Mouse (Mus musculus) frontal cortex, adult 2 months (tissue): ENCODE data around the gene Ano6. TPM values are rescaled to one million over a fixed set of nuclear protein-coding genes. Genes with fewer than 3 reads are reported as not detected.

ENCODE experiments used
- DNase-seq, 2 experiments: peaks; one replicate each; pipeline ENCODE4 v3.0.0; 2022; ENCODE audit warnings: low spot score in 1 of 2; ENCODE audit errors: extremely low spot score in 1 of 2
- polyA plus RNA-seq: library from polyadenylated mRNA; depleted of rRNA; stranded (reverse); fragments of >200 nt; gene quantifications from 2 replicates; pipeline ENCODE4 v1.2.3, GENCODE M21; 2012

The Ano6 gene
- polyA plus RNA-seq, 1 experiment, result 27.7 TPM

DNA sequence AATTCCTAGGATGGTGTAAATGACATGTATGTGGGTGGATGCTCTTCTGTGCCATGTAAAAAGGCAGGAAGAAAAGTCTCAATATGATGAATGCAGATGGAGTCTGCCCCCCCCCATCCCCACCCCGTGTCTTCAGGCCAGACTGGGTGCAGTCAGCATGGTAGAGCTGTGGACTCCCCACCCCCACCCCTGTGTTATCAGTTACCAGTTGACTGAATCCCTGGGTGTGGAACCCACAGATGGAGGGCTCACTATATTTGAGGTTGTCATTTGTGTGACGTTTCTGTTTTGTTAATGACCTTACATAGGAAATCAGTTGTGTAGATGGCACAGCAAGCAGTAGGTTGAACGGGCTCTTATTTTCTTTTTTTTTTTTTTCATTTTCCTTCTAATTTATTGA, 126.7 kb downstream of the Ano6 start:
- DNase-seq, result no peak

DNA sequence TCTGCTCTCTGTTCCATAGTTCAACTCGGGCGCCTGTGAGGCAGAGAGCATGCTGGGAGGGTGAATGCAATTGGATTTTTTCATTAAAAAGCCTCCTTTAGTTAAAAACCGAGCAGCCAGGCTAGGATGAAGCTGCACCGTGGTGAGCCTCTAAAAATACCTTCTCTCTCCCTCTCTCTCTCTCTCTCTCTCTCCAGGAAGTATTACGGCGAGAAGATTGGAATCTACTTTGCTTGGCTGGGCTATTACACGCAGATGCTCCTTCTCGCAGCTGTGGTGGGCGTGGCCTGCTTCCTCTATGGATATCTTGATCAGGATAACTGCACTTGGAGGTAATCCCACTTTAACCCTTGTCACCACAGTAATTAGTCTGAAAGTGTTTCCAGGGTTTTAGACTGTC, 129.4 kb downstream of the Ano6 start:
- DNase-seq, result peak in 1 of 2 experiments; percentile 47

DNA sequence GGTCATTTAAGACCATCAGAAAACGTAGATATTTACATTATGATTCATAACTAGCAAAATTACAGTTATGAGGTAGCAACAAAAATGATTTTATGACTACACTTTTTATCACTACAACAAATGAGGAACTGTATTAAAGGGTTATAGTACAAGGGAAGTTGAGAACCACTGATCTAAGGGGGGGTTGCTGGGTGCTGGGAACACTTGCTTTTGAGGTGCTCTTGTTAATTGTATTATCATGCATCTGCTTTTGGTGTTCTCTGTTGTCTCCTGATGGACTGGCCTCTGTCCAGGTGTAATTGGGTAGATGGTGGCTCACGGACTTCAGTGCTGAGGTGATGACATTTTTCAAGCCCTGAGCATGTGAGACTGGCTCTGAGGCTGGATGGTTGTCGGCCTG, 130.4 kb downstream of the Ano6 start:
- DNase-seq, result no peak

DNA sequence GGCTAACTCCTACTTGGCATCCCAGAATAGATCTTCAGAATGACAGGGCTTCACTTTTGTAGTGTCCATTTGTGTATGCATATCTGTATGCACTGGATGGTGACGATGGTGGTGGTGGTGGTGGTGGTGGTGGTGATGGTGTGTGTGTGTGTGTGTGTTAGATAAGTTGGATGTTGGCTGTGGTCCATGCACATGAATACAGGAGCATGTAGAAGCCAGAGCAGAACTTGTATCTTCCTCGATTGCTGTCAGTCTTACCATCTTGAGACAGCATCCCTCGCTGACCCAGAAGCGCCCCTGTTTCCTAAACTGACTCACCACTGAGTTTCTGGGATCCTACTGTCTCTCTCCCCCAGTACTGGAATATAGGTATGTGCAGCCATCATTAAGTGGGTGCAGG, 131.0 kb downstream of the Ano6 start:
- DNase-seq, result no peak

DNA sequence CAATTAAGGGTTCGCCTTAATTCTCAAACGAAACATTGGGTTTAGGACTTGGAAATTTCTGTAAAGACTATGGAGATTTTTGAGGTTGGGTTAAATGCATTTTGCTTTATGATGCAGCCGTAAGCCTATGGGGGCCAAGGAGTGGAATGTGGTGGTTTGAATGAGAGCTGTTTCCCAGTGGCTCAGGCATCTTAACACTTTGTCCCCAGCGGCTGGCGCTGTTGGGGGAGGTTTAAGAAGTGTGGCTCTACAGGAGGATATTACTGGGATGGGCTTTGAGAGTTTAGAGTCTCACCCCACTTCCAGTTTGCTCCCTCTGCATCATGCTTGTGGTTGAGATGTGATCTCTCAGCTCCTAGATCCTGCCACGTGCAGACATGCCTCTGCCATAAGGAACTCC, 131.9 kb downstream of the Ano6 start:
- no peak for DNase-seq

DNA sequence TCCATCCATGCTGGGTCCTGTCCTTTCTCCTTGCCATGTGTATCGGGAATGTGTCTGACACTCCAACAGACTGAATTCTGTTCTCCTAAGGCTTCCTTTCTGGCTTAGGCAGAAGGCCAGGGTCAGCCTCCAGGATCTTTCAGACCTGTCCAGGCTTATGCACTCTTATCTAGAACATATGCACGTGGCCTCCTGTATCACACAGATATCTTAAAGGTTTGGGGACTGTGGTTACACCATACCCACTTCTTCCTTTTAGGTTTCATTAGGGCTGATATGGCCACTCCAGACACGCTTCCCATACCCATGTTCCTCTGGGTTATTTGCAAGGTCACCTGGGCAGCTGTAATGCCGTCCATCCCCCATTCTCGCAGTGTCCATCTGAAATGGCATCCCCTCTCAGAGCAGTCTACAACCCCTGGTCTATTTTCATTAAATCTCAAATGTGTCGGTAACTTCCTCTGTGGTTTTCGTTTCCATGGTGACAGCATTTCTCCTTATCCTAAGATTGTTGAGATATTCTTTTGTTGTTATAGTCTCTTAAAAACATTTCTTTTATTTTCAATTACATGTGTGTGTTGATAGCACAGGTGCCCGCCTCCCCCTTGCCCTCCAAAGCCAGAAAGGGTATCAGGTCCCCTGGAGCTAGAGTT, 134.8 kb downstream of the Ano6 start:
- DNase-seq, result no peak

- DNase-seq, result no peak
Observed at GRCm38 (mm10) chr15:95929087-95929486, 138.4 kb downstream of the Ano6 start.

- peak; percentile 58 to 77 for DNase-seq
Observed at GRCm38 (mm10) chr15:95931013-95931775, 140.6 kb downstream of the Ano6 start.

DNA sequence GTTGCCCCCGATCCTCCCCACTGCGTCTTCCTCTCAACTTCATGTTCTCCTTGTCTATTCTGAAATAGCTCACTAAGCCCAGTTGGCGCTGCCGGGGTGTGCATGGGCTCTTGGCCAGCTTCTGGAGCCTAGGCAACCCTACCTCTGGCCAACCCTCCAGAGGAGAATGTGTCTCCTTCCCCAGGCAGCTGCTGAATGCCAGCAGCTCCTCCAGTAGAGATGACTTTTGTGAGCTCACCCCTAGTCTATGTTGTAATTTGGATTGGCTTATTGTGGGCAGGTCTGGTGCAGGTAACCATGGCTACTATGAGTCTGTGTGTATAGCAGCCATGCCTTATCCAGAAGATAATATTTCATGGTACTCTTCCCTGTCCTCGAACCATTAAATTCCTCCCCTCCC, 141.7 kb downstream of the Ano6 start:
- peak; percentile 69 to 77 for DNase-seq

DNA sequence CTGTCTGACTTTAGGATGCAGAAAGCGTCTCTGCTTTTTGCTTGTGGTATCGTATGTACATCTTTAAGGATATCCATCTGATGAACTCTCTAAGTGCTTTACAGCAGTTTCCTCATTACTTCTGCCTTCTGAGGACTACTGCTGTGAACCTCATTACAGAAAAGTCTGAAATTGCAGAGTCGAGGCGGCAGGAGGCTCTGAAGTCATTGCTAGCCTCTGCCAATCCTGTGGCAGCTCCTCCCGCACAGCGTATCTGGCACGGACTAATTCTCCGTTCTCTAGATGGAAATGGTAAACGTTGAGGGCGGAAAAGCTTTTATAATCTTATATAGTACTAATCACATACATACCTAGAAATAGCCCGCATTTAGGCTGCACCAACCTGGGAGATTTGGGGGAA, 144.5 kb downstream of the Ano6 start:
- peak; percentile 14 to 70 for DNase-seq

- DNase-seq, result no peak
Observed at GRCm38 (mm10) chr15:95943470-95943869, 152.8 kb downstream of the Ano6 start.

DNA sequence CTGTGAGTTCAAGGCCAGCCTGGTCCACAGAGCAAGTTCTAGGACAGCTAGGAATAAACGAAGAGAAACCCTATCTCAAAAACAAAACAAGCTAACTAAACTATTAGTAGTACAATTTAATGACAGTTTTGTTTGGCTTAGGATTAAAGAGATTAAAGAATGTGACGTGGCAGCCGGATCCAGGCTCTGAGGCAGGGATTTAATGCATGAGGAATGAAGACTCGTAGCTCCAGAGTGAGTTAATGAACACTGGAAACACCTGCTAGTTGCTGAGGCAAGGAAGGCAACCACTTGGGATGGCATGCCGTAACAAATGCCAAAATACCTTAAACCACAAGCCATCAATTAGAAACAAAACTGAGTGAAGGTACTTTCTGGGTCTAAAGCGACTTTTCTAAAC, 153.7 kb downstream of the Ano6 start:
- no peak for DNase-seq

GRCm38 (mm10) chr15:95945951-95946708, 155.5 kb downstream of the Ano6 start:
- no peak for DNase-seq

- DNase-seq, result no peak
Observed at GRCm38 (mm10) chr15:95948411-95948810, 157.8 kb downstream of the Ano6 start.

DNA sequence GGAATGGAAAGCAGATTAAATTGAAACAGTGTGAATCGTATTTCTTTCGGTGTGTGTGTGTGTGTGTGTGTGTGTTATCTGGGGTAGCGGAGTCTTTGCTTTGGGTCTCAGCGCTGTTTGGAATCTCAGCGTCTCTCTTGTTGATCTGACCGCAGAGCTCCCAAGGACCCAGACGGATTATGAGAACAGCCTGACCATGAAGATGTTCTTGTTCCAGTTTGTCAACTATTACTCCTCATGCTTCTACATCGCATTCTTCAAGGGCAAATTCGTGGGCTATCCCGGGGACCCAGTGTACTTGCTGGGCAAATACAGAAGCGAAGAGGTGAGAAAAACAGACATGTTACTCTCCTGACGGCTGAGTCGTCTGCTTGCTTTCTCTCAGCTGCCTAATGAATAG, 158.7 kb downstream of the Ano6 start:
- DNase-seq, result no peak

DNA sequence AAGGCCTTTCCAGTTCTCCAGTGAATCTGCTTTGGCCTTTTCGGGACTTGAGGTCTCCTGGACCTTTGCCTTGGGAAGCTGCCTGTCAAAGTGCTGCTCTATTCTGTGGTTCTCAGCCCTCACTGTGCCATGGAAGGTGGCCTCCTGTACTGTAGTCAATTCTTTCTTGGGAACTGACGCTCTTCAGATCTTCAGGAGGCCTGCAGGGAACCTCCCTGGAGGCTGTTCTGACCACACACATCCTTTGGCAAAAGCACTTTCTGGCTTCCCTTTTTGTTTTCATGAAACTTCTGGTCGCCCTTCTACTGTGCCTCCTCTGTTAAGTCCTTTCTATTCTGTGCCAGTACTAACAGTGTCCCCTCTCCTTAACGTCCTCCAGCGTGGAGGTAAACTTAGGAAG, 160.9 kb downstream of the Ano6 start:
- no peak for DNase-seq

GRCm38 (mm10) chr15:95956692-95957091, 166.0 kb downstream of the Ano6 start:
- DNase-seq, result no peak

- DNase-seq, result no peak
Observed at GRCm38 (mm10) chr15:95962411-95963123, 171.9 kb downstream of the Ano6 start.

- no peak for DNase-seq
Observed at GRCm38 (mm10) chr15:95963124-95963482, 172.5 kb downstream of the Ano6 start.

GRCm38 (mm10) chr15:95963533-95964250, 173.0 kb downstream of the Ano6 start:
- no peak for DNase-seq

DNA sequence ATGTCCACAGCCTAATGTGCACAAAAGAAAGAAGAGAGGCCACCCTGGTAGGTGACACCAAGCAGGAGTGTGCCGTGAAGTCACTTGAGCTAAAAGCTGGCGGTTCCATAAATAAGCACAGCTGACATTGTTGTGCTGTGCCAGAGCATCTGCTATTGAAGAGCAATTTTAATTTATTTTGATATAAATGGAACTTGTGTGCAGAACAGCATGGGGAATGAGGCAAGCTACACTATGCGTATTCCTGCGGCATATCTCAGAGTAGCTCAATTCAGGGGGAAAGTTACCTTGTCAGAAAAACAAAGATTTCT, 173.6 kb downstream of the Ano6 start:
- no peak for DNase-seq
